Mouse (Mus musculus) spleen, adult 18-20 months (tissue): ENCODE data around the gene Siva1.

ENCODE experiments used
- DNase-seq, 2 experiments: peaks; one replicate each; pipeline ENCODE4 v3.0.0; 2022; ENCODE audit warnings: mixed read lengths in 2 of 2

Siva1 gene

GRCm38 (mm10) chr12:112644180-112644854 lies at the start of gene Siva1:
Gene Siva1 (plus strand): TSS chr12:112644679.
- peak; percentile 94 to 99 for DNase-seq

- no peak for DNase-seq
Measured at GRCm38 (mm10) chr12:112594989-112595388, 49.5 kb upstream of the Siva1 start.

- DNase-seq = no peak
Measured at GRCm38 (mm10) chr12:112595626-112596025, 48.9 kb upstream of the Siva1 start.

- DNase-seq = no peak
Measured at GRCm38 (mm10) chr12:112596454-112596853, 48.0 kb upstream of the Siva1 start.

- no peak for DNase-seq
Measured at GRCm38 (mm10) chr12:112596891-112597500, 47.5 kb upstream of the Siva1 start.

- DNase-seq = no peak
Measured at GRCm38 (mm10) chr12:112597618-112598017, 46.9 kb upstream of the Siva1 start.

GRCm38 (mm10) chr12:112599198-112599597 lies 45.3 kb upstream of the Siva1 start:
- no peak for DNase-seq

- no peak for DNase-seq
Measured at GRCm38 (mm10) chr12:112599942-112600611, 44.4 kb upstream of the Siva1 start.

GRCm38 (mm10) chr12:112604022-112604421 lies 40.5 kb upstream of the Siva1 start:
- DNase-seq = no peak

GRCm38 (mm10) chr12:112604709-112605649 lies 39.5 kb upstream of the Siva1 start:
- peak in 1 of 2 experiments; percentile 34 for DNase-seq

GRCm38 (mm10) chr12:112605766-112606165 lies 38.7 kb upstream of the Siva1 start:
- peak; percentile 45 to 78 for DNase-seq

- no peak for DNase-seq
Measured at GRCm38 (mm10) chr12:112606998-112607397, 37.5 kb upstream of the Siva1 start.

- no peak for DNase-seq
Measured at GRCm38 (mm10) chr12:112609031-112609430, 35.4 kb upstream of the Siva1 start.

GRCm38 (mm10) chr12:112616668-112617067 lies 27.8 kb upstream of the Siva1 start:
- DNase-seq = no peak

- DNase-seq = peak; percentile 40 to 41
Measured at GRCm38 (mm10) chr12:112617184-112617583, 27.3 kb upstream of the Siva1 start.

GRCm38 (mm10) chr12:112617898-112618380 lies 26.5 kb upstream of the Siva1 start:
- DNase-seq = peak; percentile 66 to 80

GRCm38 (mm10) chr12:112618981-112619685 lies 25.3 kb upstream of the Siva1 start:
- DNase-seq = peak in 1 of 2 experiments; percentile 32

GRCm38 (mm10) chr12:112619686-112620353 lies 24.7 kb upstream of the Siva1 start, which contains the start of gene Adssl1:
Gene Adssl1 (plus strand): TSS chr12:112620045.
- DNase-seq = peak; percentile 60 to 67

GRCm38 (mm10) chr12:112620354-112621061 lies 24.0 kb upstream of the Siva1 start:
- no peak for DNase-seq

GRCm38 (mm10) chr12:112621900-112622299 lies 22.6 kb upstream of the Siva1 start:
- DNase-seq = no peak
